ENCODE assay signal across 8 mouse cellular contexts in the genomic region with DNA sequence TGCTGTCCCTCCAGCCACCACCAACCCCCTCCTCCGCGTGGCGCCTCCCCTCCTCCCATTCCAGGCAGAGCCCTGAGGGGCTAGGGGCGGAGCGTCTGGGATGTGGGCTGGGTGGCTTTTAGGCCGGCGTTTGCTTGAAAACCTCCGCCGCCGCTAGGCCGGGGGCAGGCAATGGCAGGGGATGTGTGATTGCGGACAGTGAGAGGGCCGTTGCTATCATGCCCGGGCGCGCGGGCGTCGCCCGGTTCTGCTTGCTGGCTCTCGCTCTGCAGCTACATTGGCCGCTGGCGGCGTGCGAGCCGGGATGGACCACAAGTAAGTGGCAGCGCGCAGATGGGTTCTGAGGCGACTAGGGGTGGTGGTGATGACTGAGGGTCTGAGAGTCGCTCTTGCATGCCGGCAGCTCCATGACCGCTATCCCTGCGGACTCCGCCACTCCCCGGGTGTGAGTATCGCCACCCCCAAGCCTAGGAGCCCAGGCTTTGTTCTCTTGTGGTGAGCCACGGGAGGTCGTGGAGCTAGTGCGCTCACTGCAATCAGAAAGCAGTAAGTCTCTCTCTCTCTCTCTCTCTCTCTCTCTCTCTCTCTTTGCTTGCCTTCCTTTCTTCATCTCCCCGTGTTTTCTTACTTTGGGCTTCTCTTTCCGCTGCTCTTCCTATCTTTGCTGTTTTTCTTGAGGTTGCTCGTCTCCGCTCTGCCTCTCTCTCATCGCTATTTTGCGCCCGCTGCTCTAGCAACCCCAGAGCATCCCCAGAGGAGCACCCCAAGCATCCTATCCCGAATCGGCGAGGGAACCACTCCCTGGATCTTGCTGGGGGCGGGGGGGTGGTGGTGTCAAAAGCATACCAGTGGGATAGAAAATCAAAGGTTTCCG. TPM values are rescaled to one million over a fixed set of nuclear protein-coding genes. Genes with fewer than 3 reads are reported as not detected.
DNase-seq lines count a peak whose midpoint lies in the region; ATAC-seq and TF ChIP-seq lines count a peak whose summit lies in the region.

A gene (plus strand): TSS at position 97 of the 874 bp plus-strand sequence.

- H3K79me2 ChIP-seq in C2C12 (ENCODE audit: control insufficient read depth, insufficient read depth), result peaks cover 36% of the 10 kb centered on the region

- peaks cover 2% of the 10 kb centered on the region for H3K4me1 ChIP-seq in bone marrow macrophage, adult 2 months (ENCODE audit: control insufficient read depth, insufficient read depth, low read length)
- peaks cover 43% of the 10 kb centered on the region for H3K4me1 ChIP-seq in forebrain, embryonic 10.5 days
- peaks cover 41% of the 10 kb centered on the region for H3K4me1 ChIP-seq in heart, embryonic 13.5 days
- H3K4me1 ChIP-seq in liver, embryonic 13.5 days (replicated peaks), result peaks cover 19% of the 10 kb centered on the region
- no peaks in the 10 kb centered on the region for H3K4me1 ChIP-seq in stomach, postnatal 0 days (replicated peaks; ENCODE audit: control insufficient read depth, insufficient read depth)

- no peak for TF ChIP-seq EP300 in stomach, postnatal 0 days (optimal IDR thresholded peaks at IDR 0.05)

- peak within 1 kb of the TSS; percentile 88 for H3ac ChIP-seq in C2C12 (ENCODE audit: control insufficient read depth, insufficient read length, low read depth)

- H3K4me2 ChIP-seq in heart, embryonic 13.5 days, result peak within 1 kb of the TSS; percentile 84
- peak within 1 kb of the TSS; percentile 56 for H3K4me2 ChIP-seq in liver, embryonic 13.5 days
- peak within 1 kb of the TSS; percentile 60 for H3K4me2 ChIP-seq in stomach, postnatal 0 days (replicated peaks; ENCODE audit: low read depth)

- peak; percentile 69 for ATAC-seq in heart, embryonic 13.5 days (ENCODE audit: extremely low read depth, insufficient number of reproducible peaks, low FRiP score, low TSS enrichment)
- 0 out of 2 replicates have a peak, but pooled peaks have one; percentile 26 for ATAC-seq in liver, embryonic 13.5 days (ENCODE audit: low read depth)
- ATAC-seq in stomach, postnatal 0 days (ENCODE audit: low FRiP score, low TSS enrichment), result peak; percentile 67; the same call in 1 of the 2 replicates

- TF ChIP-seq CTCF in C2C12 (IDR thresholded peaks at IDR 0.05; ENCODE audit: control insufficient read depth, insufficient read depth, insufficient read length), result no peak
- no peak for TF ChIP-seq CTCF in bone marrow macrophage, adult 2 months (IDR thresholded peaks at IDR 0.05; ENCODE audit: low read depth, low read length)
- peak; percentile 32; the same call in 1 of the 2 replicates for TF ChIP-seq CTCF in stomach, postnatal 0 days (IDR thresholded peaks at IDR 0.05; ENCODE audit: low read depth)

- H3K9me3 ChIP-seq in forebrain, embryonic 10.5 days, result no peaks in the 10 kb centered on the region
- H3K9me3 ChIP-seq in heart, embryonic 13.5 days, result no peaks in the 10 kb centered on the region
- no peaks in the 10 kb centered on the region for H3K9me3 ChIP-seq in liver, embryonic 13.5 days (replicated peaks)
- no peaks in the 10 kb centered on the region for H3K9me3 ChIP-seq in stomach, postnatal 0 days (ENCODE audit: control insufficient read depth, low read length)

- H3K4me3 ChIP-seq in C2C12 (ENCODE audit: insufficient read depth, poor library complexity, severe bottlenecking), result peak within 1 kb of the TSS; percentile 57
- peak within 1 kb of the TSS; percentile 44 for H3K4me3 ChIP-seq in bone marrow macrophage, adult 2 months (ENCODE audit: insufficient read depth, low read length)
- H3K4me3 ChIP-seq in forebrain, embryonic 10.5 days, result peak within 1 kb of the TSS; percentile 76
- H3K4me3 ChIP-seq in heart, embryonic 13.5 days, result peak within 1 kb of the TSS; percentile 70
- peak within 1 kb of the TSS; percentile 55 for H3K4me3 ChIP-seq in liver, embryonic 13.5 days (replicated peaks)
- H3K4me3 ChIP-seq in stomach, postnatal 0 days (ENCODE audit: low read depth, low read length), result peak within 1 kb of the TSS; percentile 62

- H3K27ac ChIP-seq in bone marrow macrophage, adult 2 months (ENCODE audit: insufficient read depth, low read depth, low read length), result no peak within 1 kb of the TSS
- peak within 1 kb of the TSS; percentile 91 for H3K27ac ChIP-seq in forebrain, embryonic 10.5 days
- H3K27ac ChIP-seq in heart, embryonic 13.5 days (replicated peaks), result peak within 1 kb of the TSS; percentile 92
- peak within 1 kb of the TSS; percentile 29; the same call in 1 of the 2 replicates for H3K27ac ChIP-seq in liver, embryonic 13.5 days
- peak within 1 kb of the TSS; percentile 94 for H3K27ac ChIP-seq in stomach, postnatal 0 days (replicated peaks)

- no peaks in the 10 kb centered on the region for H3K27me3 ChIP-seq in C2C12 (ENCODE audit: control insufficient read depth, insufficient read depth, insufficient read length)
- H3K27me3 ChIP-seq in forebrain, embryonic 10.5 days (ENCODE audit: poor library complexity, severe bottlenecking), result peaks cover 35% of the 10 kb centered on the region
- H3K27me3 ChIP-seq in heart, embryonic 13.5 days (replicated peaks), result no peaks in the 10 kb centered on the region
- H3K27me3 ChIP-seq in liver, embryonic 13.5 days, result peaks cover 88% of the 10 kb centered on the region
- no peaks in the 10 kb centered on the region for H3K27me3 ChIP-seq in stomach, postnatal 0 days (ENCODE audit: control insufficient read depth, insufficient read depth, low read length)

- H3K9ac ChIP-seq in heart, embryonic 13.5 days, result peak within 1 kb of the TSS; percentile 90
- peak within 1 kb of the TSS; percentile 57; the same call in 1 of the 2 replicates for H3K9ac ChIP-seq in liver, embryonic 13.5 days
- peak within 1 kb of the TSS; percentile 85 for H3K9ac ChIP-seq in stomach, postnatal 0 days (ENCODE audit: low read length)

- H3K36me3 ChIP-seq in C2C12 (ENCODE audit: control insufficient read depth, insufficient read depth), result no peaks in the 10 kb centered on the region
- H3K36me3 ChIP-seq in forebrain, embryonic 10.5 days (replicated peaks), result no peaks in the 10 kb centered on the region
- H3K36me3 ChIP-seq in heart, embryonic 13.5 days, result peaks cover 14% of the 10 kb centered on the region
- no peaks in the 10 kb centered on the region for H3K36me3 ChIP-seq in liver, embryonic 13.5 days
- H3K36me3 ChIP-seq in stomach, postnatal 0 days (ENCODE audit: control insufficient read depth, insufficient read depth, low read length), result no peaks in the 10 kb centered on the region

- WGBS in forebrain, embryonic 10.5 days, result under 1% methylated on average over 51 of the region's 51 CpGs
- WGBS in heart, embryonic 13.5 days, result under 1% methylated on average over 51 of the region's 51 CpGs
- WGBS in liver, embryonic 13.5 days (ENCODE audit: insufficient replicate concordance), result 1% methylated on average over 51 of the region's 51 CpGs
- under 1% methylated on average over 50 of the region's 51 CpGs for WGBS in stomach, postnatal 0 days

- DNase-seq in forebrain, embryonic 10.5 days (ENCODE audit: extremely low spot score, low spot score), result peak; percentile 84
- peak; percentile 83 for DNase-seq in kidney, postnatal 14 days
- no peak for DNase-seq in liver, embryonic 13.5 days
- peak; percentile 55 for DNase-seq in naive thymus-derived CD4-positive, alpha-beta T cell, adult 2 months (ENCODE audit: low read depth)
- peak; percentile 61 for DNase-seq in stomach, postnatal 0 days (ENCODE audit: low spot score)

- TF ChIP-seq POLR2A in bone marrow macrophage, adult 2 months (IDR thresholded peaks at IDR 0.05; ENCODE audit: borderline replicate concordance, low read depth, low read length), result no peak

- peaks cover 1% of the 10 kb centered on the region for H3K79me3 ChIP-seq in C2C12 (ENCODE audit: low read depth)

TF ChIP-seq in C2C12, 6 proteins besides CTCF, POLR2A, EP300 and RAD21:
- no peak for TF ChIP-seq USF1 (IDR thresholded peaks at IDR 0.05; ENCODE audit: low read depth)
- TF ChIP-seq CEBPB (IDR thresholded peaks at IDR 0.05; ENCODE audit: low read depth), result no peak
- TF ChIP-seq MAX (IDR thresholded peaks at IDR 0.05), result no peak
- no peak for TF ChIP-seq MYOG (IDR thresholded peaks at IDR 0.05; ENCODE audit: control insufficient read depth, extremely low read depth, insufficient read length)
- no peak for TF ChIP-seq FOSL1 (IDR thresholded peaks at IDR 0.05; ENCODE audit: insufficient read depth, low read length, poor library complexity, severe bottlenecking)
- no peak for TF ChIP-seq MYOD1 (IDR thresholded peaks at IDR 0.05; ENCODE audit: control insufficient read depth, insufficient read length, low read depth)

RNA-seq across cellular contexts. Expression of the gene that starts here (rescaled TPM):
- polyA plus RNA-seq in C2C12 (2012; fragmentation: generic; extraction: Trizol), result 14.0 TPM
- polyA plus RNA-seq in bone marrow macrophage, adult 2 months (2012; ENCODE audit: insufficient read depth, insufficient read length, missing spikeins), result 15.6 and 19.0 TPM in 2 replicates
- polyA plus RNA-seq in forebrain, embryonic 10.5 days (2016; fragmentation: Nextera tagmentation; extraction: Ambion mirVana), result 10.7 TPM in 2 replicates
- 24.2 and 24.7 TPM in 2 replicates for polyA plus RNA-seq in heart, embryonic 13.5 days (2015; fragmentation: Nextera tagmentation; extraction: Ambion mirVana)
- 1.1 and 1.6 TPM in 2 replicates for polyA plus RNA-seq in liver, embryonic 13.5 days (2015; fragmentation: Nextera tagmentation; extraction: Ambion mirVana)
- polyA plus RNA-seq in stomach, postnatal 0 days (2015; fragmentation: Nextera tagmentation; extraction: Ambion mirVana), result 4.3 and 4.9 TPM in 2 replicates
